Mouse (Mus musculus): ENCODE data around the gene Pold1.

Gene Pold1

DNA sequence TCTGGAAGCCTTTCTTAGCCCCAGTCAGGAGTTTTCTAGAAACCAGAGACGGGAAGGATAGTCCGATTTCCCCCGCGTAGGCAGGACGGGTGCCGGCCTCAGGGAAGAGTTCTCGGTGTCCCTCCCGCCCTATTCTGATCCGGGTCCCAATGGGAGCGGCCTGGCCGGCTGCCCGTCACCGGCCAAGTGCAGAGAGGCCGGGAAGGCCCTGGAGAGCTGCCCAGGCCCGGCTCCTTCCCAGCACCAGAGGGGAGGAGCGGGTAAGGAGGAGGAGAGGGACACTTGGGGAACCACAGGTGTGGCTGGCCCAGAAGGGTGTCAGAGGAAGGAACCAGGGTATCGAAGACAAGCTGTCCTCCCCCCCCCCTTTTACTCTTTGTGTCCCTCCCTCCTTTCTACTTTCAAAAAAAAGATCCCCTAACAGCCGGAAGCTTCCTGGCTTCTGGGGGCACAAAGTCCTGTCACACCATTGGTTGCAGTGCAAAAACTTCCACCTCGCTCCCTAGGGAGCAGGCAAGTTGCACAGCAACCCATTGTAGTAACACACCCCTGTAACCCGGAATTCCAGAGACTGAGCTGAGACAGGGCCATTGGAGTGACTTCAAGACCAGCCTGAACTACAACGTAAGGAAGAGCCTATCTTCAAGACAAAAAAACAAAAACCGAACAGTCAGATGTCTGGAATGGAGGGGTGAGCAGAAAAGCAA is 23.4 kb downstream of the Pold1 start:
- DNase-seq (ENCODE audit: low spot score in 2 of 2), result no peak

GRCm38 (mm10) chr7:44524502-44524901 is 24.1 kb downstream of the Pold1 start, which contains the start of gene Mybpc2:
Mybpc2 (minus strand) TSS chr7:44524656.
- no peak for DNase-seq (ENCODE audit: low spot score in 2 of 2)

DNA sequence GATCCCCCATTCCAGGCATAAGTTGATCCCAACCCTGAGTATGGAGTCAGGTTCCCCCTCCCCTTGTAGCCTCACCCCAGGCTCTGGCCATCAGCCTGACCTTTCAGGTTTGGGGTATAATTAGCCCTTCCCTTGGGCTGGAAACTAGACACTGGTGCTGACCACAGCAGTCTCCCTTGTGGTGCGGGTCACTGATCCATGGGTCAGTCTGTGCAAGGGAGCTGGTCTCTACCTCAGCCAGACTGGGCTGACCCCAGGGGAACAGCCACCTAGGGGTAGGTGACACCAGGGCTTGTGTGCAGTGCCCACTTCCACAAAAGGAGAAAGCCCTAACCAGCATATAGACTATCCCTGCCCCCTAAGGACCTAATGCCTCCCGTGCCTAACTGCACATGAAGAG is 25.6 kb downstream of the Pold1 start:
- no peak for DNase-seq (ENCODE audit: low spot score in 2 of 2)

GRCm38 (mm10) chr7:44521710-44522109 is 26.9 kb downstream of the Pold1 start:
- no peak for DNase-seq (ENCODE audit: low spot score in 2 of 2)

DNA sequence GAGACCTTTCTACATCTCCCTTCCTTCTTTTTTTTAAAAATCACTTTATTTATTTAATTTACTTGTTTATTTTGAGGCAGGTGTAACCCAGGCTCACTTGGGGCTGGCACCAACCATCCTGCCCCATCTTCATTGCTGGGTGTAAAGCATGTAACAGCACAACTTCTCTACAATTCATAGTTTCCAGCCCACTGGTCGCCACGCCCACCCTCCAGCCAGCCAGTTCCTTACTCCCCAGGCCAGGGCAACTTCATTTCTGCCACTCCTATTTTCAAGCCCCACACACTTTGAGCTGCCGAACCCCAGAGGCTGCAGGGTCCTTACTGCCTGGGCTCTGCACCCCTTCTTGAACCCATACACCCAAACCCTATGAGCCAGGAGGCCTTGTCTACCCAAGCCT is 27.7 kb downstream of the Pold1 start:
- DNase-seq (ENCODE audit: low spot score in 2 of 2), result no peak

- no peak for DNase-seq (ENCODE audit: low spot score in 2 of 2)
Measured at GRCm38 (mm10) chr7:44519240-44519913, 29.3 kb downstream of the Pold1 start.

GRCm38 (mm10) chr7:44507491-44507890 is 41.2 kb downstream of the Pold1 start:
- DNase-seq (ENCODE audit: low spot score in 2 of 2), result no peak

DNA sequence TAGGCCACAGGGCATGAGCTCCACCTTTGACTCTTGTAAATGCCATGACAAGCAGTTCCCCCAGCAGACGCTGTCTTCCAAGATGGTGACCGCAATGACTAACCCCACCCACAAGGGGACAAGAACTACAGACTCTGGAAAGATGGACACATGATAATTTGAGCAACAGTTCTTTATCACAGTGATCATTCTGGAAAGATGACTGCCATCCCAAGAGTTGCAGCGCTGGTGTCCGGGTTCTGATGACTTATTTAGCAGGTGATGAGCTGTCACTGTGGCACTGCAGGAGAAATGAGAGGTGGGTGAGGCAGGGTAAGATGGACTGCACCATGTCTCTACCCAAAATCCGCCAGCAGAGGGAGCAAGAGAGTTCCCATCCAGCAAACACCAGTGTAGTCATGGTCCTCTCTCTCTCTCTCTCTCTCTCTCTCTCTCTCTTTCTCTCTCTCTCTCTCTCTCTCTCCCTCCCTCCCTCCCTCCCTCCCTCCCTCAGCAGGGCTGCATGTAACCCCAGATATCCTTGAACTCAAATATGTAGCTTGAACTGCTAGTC is 47.0 kb downstream of the Pold1 start:
- DNase-seq (ENCODE audit: low spot score in 2 of 2), result no peak

- no peak for DNase-seq (ENCODE audit: low spot score in 2 of 2)
Measured at GRCm38 (mm10) chr7:44500046-44500445, 48.6 kb downstream of the Pold1 start.

DNA sequence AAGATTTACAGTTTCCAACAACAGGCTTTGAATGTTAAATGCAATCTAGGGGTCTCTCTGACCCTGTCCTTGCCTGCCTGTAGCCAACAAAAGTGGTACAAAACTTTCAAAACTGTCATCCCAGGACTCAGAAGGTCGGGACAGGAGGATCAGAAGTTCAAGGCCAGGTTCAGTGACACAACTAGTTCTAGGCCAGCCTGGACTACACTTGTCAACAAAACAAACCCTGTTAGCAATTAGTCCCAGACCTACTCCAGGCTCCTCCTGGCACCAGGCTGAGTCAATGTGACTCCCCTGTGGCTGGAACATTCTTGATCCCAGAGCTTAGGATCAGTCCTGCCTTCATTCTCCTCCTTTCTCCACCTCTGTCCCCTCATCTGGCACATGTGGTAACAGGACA is 49.7 kb downstream of the Pold1 start:
- no peak for DNase-seq (ENCODE audit: low spot score in 2 of 2)

DNA sequence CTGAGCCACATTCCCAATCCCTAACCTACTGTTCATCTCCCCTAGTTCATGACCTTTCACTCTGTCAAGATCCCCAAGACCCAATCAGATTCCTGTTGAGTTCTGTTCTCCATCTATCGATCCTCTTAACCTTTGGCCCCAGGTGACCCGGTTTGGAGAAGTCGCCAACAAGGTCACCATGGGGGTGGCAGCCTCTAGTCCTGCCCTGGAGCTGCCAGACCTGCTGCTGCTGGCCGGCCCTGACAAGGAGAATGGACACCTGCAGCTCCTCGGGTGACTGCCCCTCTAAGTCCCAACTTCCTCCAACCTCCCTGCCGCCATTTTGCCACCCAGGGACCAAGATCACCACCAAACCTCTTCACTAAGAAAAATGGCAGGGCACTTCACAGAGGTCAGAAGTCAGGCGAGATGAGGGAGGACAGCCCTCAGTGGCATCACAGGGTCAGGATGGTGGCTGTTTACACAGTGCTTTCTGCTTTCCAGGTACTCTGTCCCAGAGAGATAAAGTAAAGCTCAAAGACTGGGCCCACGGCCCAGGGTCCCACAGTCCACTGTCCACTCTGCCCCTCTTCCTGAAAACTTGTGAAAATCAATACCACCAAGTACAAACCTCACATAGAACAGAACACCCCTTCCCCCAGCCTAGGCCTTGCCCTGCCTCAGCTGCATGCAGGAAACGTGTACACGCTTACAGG is 51.1 kb downstream of the Pold1 start:
- no peak for DNase-seq (ENCODE audit: low spot score in 2 of 2)

DNA sequence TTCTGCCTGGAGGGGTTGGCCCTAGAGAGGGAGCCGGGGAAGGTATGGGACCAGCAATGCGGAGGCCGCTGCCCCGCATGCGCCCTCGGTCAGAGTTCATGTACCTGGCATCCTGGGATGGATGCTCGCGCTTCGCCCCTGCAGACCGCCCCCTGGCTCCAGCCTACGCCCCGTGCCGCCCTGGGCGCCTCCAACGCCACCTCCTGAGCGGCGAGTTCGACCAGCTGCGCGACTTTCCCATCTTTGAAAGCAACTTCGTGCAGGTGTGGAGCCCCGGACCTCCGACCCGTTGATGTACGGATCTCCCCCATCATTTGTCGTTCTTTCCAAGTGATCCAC is 51.9 kb downstream of the Pold1 start:
- DNase-seq (ENCODE audit: low spot score in 2 of 2), result no peak

DNA sequence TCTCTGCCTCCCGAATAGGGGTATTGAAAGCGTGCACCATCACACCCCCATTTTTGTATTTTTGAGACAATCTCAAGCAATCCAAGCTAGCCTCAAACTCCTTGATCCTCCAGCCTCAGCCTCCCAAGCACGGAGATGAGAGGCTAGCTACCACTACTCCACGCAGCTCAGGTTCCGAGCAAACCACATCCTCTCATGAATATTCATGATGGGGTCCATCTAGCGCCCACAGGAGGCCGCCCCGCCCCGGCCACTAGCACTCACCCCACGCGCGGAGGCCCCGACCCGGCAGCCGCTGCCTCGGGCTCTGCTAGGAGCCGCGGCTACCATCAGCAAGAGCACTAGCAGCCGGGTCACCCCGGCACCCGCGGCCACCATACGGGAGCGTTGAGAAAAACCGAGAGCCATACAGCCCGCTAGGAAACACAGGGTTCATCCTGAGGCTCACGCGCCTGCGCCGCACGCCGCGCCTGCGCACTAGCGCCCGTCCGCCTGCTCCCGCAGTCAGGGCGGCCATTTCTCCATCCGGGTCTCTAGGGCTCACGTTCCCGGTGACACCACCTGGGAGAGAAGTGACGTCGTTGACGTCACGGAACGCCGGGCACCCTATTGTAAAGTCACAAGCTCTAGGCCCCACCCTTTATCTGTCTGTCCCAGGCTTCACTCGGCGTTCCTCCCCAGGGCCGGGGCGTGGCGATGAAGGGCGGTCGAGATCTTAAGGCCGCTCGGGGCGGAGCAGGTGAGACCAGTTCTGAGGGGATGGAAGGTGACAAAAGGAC is 52.5 kb downstream of the Pold1 start, which contains the start of the genes Emc10 and Fam71e1:
Gene Emc10, minus strand, starts transcription at position 538 of the 779 bp plus-strand sequence.
Gene Fam71e1, plus strand, starts transcription at position 590 of the 779 bp plus-strand sequence.
- DNase-seq (ENCODE audit: low spot score in 2 of 2), result peak; percentile 97 to 98

DNA sequence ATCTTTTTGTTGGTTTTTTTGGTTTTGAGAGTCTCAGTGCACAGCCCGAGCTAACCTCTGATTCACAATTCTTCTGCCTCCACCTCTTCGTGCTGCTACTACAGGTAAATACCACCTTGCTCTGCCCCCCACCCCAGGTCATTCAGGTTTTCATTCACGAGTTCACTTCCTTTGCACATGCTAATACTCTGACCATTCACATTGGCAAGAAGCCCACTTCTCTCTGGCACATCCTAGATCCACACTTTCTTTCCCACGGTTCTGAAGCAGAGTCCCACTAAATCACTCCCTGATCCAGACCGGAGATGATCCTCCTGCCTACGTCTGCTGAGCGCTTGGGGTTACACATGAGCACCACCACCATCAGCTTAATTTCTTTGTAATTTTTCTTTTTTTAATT is 53.6 kb downstream of the Pold1 start:
- DNase-seq (ENCODE audit: low spot score in 2 of 2), result no peak

GRCm38 (mm10) chr7:44494681-44495080 is 54.0 kb downstream of the Pold1 start:
- DNase-seq (ENCODE audit: low spot score in 2 of 2), result no peak

DNA sequence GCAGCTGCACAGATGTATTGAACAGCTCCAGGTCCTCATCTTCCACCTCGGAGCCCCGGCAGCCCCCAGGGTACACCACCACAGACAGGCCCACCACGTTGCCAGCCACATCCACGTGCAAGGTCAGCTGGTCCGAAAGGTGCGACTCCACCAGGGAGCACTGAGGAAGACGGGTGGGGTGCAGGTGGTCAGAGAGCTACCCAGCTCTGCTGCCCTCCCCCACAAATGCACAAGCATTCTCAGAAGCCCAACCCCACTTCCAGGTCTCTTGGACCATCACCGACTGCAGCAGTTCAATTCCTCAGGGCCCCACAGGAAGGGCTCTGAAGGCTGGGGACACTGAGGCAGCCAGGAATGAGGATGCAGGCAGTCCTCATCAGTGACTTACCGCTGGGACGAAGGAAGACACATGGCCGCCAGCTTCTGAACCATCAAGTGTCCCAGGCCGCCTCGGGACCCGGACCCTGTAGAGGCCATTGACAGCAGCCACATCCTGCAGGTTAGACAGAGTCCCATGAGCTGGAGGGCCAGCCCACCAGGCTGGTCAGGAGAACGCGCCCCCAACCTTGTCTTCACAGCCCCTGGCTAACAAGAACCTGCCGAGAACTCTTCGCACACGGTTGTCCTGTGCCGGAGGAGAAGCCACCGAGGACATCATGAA is 56.4 kb downstream of the Pold1 start:
- DNase-seq (ENCODE audit: low spot score in 2 of 2), result no peak

DNA sequence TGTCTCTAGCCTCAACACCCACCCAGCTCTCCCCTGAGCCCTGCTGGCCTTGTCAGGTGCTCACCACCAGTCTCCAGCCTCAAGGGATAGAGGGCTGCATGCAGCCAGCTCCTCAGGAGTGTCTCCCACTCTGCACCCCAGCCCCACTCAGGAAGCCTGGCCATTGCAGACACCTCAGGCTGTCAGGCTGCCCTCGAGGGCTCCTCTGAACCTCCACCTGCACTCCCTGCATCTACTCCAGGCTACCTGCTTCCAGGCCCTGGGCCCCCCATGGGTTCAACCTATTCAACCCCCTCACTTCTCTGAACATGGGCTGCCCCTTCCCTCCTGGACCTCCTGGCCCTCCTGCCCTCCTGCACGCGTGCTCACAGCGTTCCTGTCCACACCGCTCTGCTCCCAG is 57.3 kb downstream of the Pold1 start:
- DNase-seq (ENCODE audit: low spot score in 2 of 2), result no peak

- no peak for DNase-seq (ENCODE audit: low spot score in 2 of 2)
Measured at GRCm38 (mm10) chr7:44490281-44490680, 58.4 kb downstream of the Pold1 start.

DNA sequence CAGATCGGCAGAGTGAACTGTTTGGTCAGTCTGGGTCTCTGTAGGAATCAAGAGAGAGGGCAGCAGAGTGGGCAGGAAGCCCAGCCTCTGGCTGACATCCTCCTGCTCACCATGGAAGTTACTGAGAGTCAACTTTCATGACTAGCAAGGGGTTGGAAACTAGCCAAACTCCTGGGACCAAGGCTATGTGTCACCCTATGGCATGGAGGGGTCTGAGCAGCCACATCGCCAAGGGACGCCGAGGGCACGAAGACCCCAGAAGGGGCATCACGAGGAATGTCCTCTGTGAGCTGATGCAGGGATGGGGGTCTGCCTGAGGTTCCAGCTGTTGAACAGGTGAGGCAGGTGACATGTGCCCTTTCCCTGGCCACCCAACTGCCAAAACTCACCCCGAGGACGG is 60.1 kb downstream of the Pold1 start:
- no peak for DNase-seq (ENCODE audit: low spot score in 2 of 2)

DNA sequence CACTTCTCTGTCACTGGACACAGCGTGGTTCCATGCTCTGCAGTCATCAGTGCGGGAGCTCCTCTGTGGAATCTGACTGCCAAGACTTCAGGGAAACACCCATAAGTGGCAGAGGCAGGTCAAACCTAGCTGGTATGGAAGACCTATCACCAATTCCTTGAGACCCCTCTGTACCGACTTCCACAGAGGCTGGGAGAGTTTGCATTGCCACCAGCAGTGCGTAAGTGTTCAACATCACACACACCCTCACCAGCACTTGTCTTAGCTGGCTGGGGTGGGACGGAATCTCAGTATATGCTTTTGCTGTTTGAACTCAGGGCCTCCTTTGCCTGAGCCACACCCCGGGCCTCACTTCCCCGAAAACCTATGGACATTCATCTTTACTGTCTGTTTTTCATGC is 60.7 kb downstream of the Pold1 start:
- DNase-seq (ENCODE audit: low spot score in 2 of 2), result peak in 1 of 2 experiments; percentile 0

- DNase-seq (ENCODE audit: low spot score in 2 of 2), result peak in 1 of 2 experiments; percentile 10
Measured at GRCm38 (mm10) chr7:44486927-44487575, 61.6 kb downstream of the Pold1 start.

All from right cerebral cortex, postnatal 36 days (tissue).